Mouse (Mus musculus) kidney, postnatal 36 days (tissue): Measurements from ENCODE around the gene Fntb.
"Not testable (repeated sequence)": the region's sequence is repeated elsewhere in the genome, so short reads cannot be mapped to it uniquely, and the experiment has no call there.

Experiments
- DNase-seq, 2 experiments: peaks; one replicate each; pipeline ENCODE4 v3.0.0; 2021 to 2022; ENCODE audit warnings: mixed read lengths in 2 of 2

The Fntb gene

GRCm38 (mm10) chr12:76765354-76765851, at the start of gene Fntb, which contains the start of gene Churc1:
TSS of gene Fntb (plus strand) at chr12:76765589.
TSS of gene Churc1 (plus strand) at chr12:76765538.
- DNase-seq, result peak; percentile 96 to 98

- no peak for DNase-seq
These were observed 47.0 kb upstream of the Fntb start for GRCm38 (mm10) chr12:76718384-76718783.

- DNase-seq, result no peak
These were observed 44.8 kb upstream of the Fntb start for GRCm38 (mm10) chr12:76720572-76720971.

GRCm38 (mm10) chr12:76722026-76722425, 43.4 kb upstream of the Fntb start:
- DNase-seq, result no peak

GRCm38 (mm10) chr12:76727955-76728354, 37.4 kb upstream of the Fntb start:
- DNase-seq, result no peak

- no peak for DNase-seq
These were observed 14.4 kb upstream of the Fntb start for GRCm38 (mm10) chr12:76750866-76751459.

GRCm38 (mm10) chr12:76752652-76753318, 12.6 kb upstream of the Fntb start:
- DNase-seq, result peak; percentile 30 to 66

GRCm38 (mm10) chr12:76765901-76766630, 677 bp downstream of the Fntb start:
- no peak for DNase-seq

GRCm38 (mm10) chr12:76770841-76771500, 5.6 kb downstream of the Fntb start:
- DNase-seq, result no peak

- no peak for DNase-seq
These were observed 6.2 kb downstream of the Fntb start for GRCm38 (mm10) chr12:76771540-76771939.

GRCm38 (mm10) chr12:76774652-76775051, 9.3 kb downstream of the Fntb start:
- no peak for DNase-seq

GRCm38 (mm10) chr12:76775132-76775531, 9.7 kb downstream of the Fntb start:
- DNase-seq, result no peak

GRCm38 (mm10) chr12:76776898-76777297, 11.5 kb downstream of the Fntb start:
- DNase-seq, result no peak

GRCm38 (mm10) chr12:76777845-76778244, 12.5 kb downstream of the Fntb start:
- no peak for DNase-seq

GRCm38 (mm10) chr12:76778305-76779083, 13.1 kb downstream of the Fntb start:
- DNase-seq, result no peak

GRCm38 (mm10) chr12:76779951-76780350, 14.6 kb downstream of the Fntb start:
- no peak for DNase-seq

GRCm38 (mm10) chr12:76780639-76781468, 15.5 kb downstream of the Fntb start:
- peak in 1 of 2 experiments; percentile 8 for DNase-seq

GRCm38 (mm10) chr12:76784056-76784619, 18.7 kb downstream of the Fntb start:
- peak in 1 of 2 experiments; percentile 14 for DNase-seq

- no peak for DNase-seq
These were observed 25.2 kb downstream of the Fntb start for GRCm38 (mm10) chr12:76790446-76791084.

GRCm38 (mm10) chr12:76792540-76792939, 27.2 kb downstream of the Fntb start:
- not testable (repeated sequence) for DNase-seq
